Mouse (Mus musculus): ENCODE data around the gene Cypt2. TPM values are rescaled to one million over a fixed set of nuclear protein-coding genes. Genes with fewer than 3 reads are reported as not detected.
"Not testable (repeated sequence)": the region's sequence is repeated elsewhere in the genome, so short reads cannot be mapped to it uniquely, and the experiment has no call there.

Cypt2 gene
- polyA plus RNA-seq (2017; shearing (Covaris generic)): not detected

GRCm38 (mm10) chrX:105499472-105499871 is at the start of gene Cypt2:
TSS of gene Cypt2 (plus strand) at chrX:105499772.
- not testable (repeated sequence) for ATAC-seq

GRCm38 (mm10) chrX:105546234-105546633 is 46.7 kb downstream of the Cypt2 start:
- no peak for ATAC-seq

All from CD4-positive, CD25-positive, alpha-beta regulatory T cell, adult 4 months (primary cell).